Mouse (Mus musculus) spleen, adult 12 weeks (tissue): ENCODE results near the gene Col3a1.

ENCODE experiments used
- DNase-seq: peaks from one replicate; pipeline ENCODE4 v3.0.0; 2022; ENCODE audit warnings: low spot score

Col3a1 gene

GRCm38 (mm10) chr1:45311388-45311787 is at the start of gene Col3a1:
Gene Col3a1, plus strand, starts transcription at chr1:45311538.
- DNase-seq = no peak

- no peak for DNase-seq
Measured at GRCm38 (mm10) chr1:45269421-45269820, 41.9 kb upstream of the Col3a1 start.

GRCm38 (mm10) chr1:45276006-45276539 is 35.3 kb upstream of the Col3a1 start:
- DNase-seq = no peak

GRCm38 (mm10) chr1:45287954-45288353 is 23.4 kb upstream of the Col3a1 start:
- DNase-seq = no peak

GRCm38 (mm10) chr1:45290037-45290436 is 21.3 kb upstream of the Col3a1 start:
- DNase-seq = no peak

GRCm38 (mm10) chr1:45299394-45300119 is 11.8 kb upstream of the Col3a1 start:
- no peak for DNase-seq

GRCm38 (mm10) chr1:45304273-45304672 is 7.1 kb upstream of the Col3a1 start:
- DNase-seq = no peak

- DNase-seq = no peak
Measured at GRCm38 (mm10) chr1:45309015-45309414, 2.3 kb upstream of the Col3a1 start.

- DNase-seq = no peak
Measured at GRCm38 (mm10) chr1:45311962-45312361, 624 bp downstream of the Col3a1 start.

- DNase-seq = no peak
Measured at GRCm38 (mm10) chr1:45312870-45313269, 1.5 kb downstream of the Col3a1 start.

GRCm38 (mm10) chr1:45313696-45314295 is 2.5 kb downstream of the Col3a1 start:
- no peak for DNase-seq

- DNase-seq = no peak
Measured at GRCm38 (mm10) chr1:45315767-45316528, 4.6 kb downstream of the Col3a1 start.

- no peak for DNase-seq
Measured at GRCm38 (mm10) chr1:45318241-45318640, 6.9 kb downstream of the Col3a1 start.

- no peak for DNase-seq
Measured at GRCm38 (mm10) chr1:45320861-45321260, 9.5 kb downstream of the Col3a1 start.

- DNase-seq = no peak
Measured at GRCm38 (mm10) chr1:45329149-45329548, 17.8 kb downstream of the Col3a1 start.

- DNase-seq = no peak
Measured at GRCm38 (mm10) chr1:45355944-45356343, 44.6 kb downstream of the Col3a1 start.

GRCm38 (mm10) chr1:45358020-45358419 is 46.7 kb downstream of the Col3a1 start:
- no peak for DNase-seq

- DNase-seq = no peak
Measured at GRCm38 (mm10) chr1:45359147-45359546, 47.8 kb downstream of the Col3a1 start.

- no peak for DNase-seq
Measured at GRCm38 (mm10) chr1:45359673-45360072, 48.3 kb downstream of the Col3a1 start.

- DNase-seq = no peak
Measured at GRCm38 (mm10) chr1:45363274-45363673, 51.9 kb downstream of the Col3a1 start.

- DNase-seq = no peak
Measured at GRCm38 (mm10) chr1:45365427-45365826, 54.1 kb downstream of the Col3a1 start.

- DNase-seq = no peak
Measured at GRCm38 (mm10) chr1:45379992-45380690, 68.8 kb downstream of the Col3a1 start.
